Mouse (Mus musculus): ENCODE measurements around the gene Trim71. TPM values are rescaled to one million over a fixed set of nuclear protein-coding genes. Genes with fewer than 3 reads are reported as not detected.

Gene Trim71
- polyA plus RNA-seq, 1 experiment from 2014 or later: 0.15 TPM

DNA sequence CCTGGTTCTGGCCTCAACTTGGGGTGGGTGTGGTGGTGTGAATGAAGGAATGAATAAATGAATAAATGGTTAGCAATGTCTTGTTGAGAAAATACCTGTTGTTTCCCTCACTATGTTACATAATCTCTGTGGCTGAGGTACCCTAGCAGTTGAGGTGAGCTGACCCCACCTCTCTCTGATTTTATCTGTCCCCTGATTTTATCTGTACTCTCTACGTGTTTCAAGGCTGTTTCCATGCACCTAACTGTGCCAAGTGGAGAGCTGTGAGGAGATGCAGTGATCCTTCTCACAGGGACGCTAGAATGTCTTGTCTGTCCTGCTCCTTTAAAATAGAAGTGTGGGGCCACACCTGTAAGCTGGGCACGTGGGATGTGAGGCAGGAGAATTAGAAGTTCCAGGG, 105.7 kb downstream of the Trim71 start:
- no peak for ATAC-seq (replicated peaks)
- no peak overlapping the region for H3K4me3 ChIP-seq
- H3K9ac ChIP-seq: no peak overlapping the region
- no peaks in the 10 kb centered on the region for H3K9me3 ChIP-seq
- H3K36me3 ChIP-seq (replicated peaks): no peaks in the 10 kb centered on the region
- H3K27me3 ChIP-seq (replicated peaks): no peaks in the 10 kb centered on the region
- H3K4me1 ChIP-seq: no peaks in the 10 kb centered on the region
- no peak overlapping the region for H3K27ac ChIP-seq
- H3K4me2 ChIP-seq: no peak overlapping the region
- 83% methylated on average over 3 of the region's 3 CpGs for WGBS

Other genes starting within 250 kb of the Trim71 start
- not detected in 2 replicates for gene Bcl2a1c, start 234.2 kb downstream of the Trim71 start, polyA plus RNA-seq (2015; fragmentation: Nextera tagmentation; extraction: Ambion mirVana)
- gene Crtap, start 173.7 kb downstream of the Trim71 start, polyA plus RNA-seq (2015; fragmentation: Nextera tagmentation; extraction: Ambion mirVana): 22.9 TPM in 2 replicates
- gene Glb1, start 163.3 kb downstream of the Trim71 start, polyA plus RNA-seq (2015; fragmentation: Nextera tagmentation; extraction: Ambion mirVana): 26.9 and 27.3 TPM in 2 replicates
- gene Tmppe, start 163.3 kb downstream of the Trim71 start, polyA plus RNA-seq (2015; fragmentation: Nextera tagmentation; extraction: Ambion mirVana): 10.4 and 11.0 TPM in 2 replicates
- gene Ccr4, start 59.5 kb downstream of the Trim71 start, polyA plus RNA-seq (2015; fragmentation: Nextera tagmentation; extraction: Ambion mirVana): not detected in 2 replicates
- not detected in 2 replicates for gene C130032M10Rik, start 48.7 kb downstream of the Trim71 start, polyA plus RNA-seq (2015; fragmentation: Nextera tagmentation; extraction: Ambion mirVana)
- gene Cnot10, start 75.8 kb upstream of the Trim71 start, polyA plus RNA-seq (2015; fragmentation: Nextera tagmentation; extraction: Ambion mirVana): 57.4 and 61.0 TPM in 2 replicates
- 140 and 154 TPM in 2 replicates for gene Dync1li1, start 124.4 kb upstream of the Trim71 start, polyA plus RNA-seq (2015; fragmentation: Nextera tagmentation; extraction: Ambion mirVana)
- 18.3 TPM in 2 replicates for gene Cmtm6, start 166.7 kb upstream of the Trim71 start, polyA plus RNA-seq (2015; fragmentation: Nextera tagmentation; extraction: Ambion mirVana)
- 12.2 and 15.2 TPM in 2 replicates for gene Cmtm7, start 217.5 kb upstream of the Trim71 start, polyA plus RNA-seq (2015; fragmentation: Nextera tagmentation; extraction: Ambion mirVana)